Mouse (Mus musculus) embryonic facial prominence, embryonic 14.5 days (tissue): Measurements from ENCODE around the gene Med22. TPM values are rescaled to one million over a fixed set of nuclear protein-coding genes. Genes with fewer than 3 reads are reported as not detected.

Experiments used
- polyA plus RNA-seq: library from polyadenylated mRNA; unstranded; fragments of >200 nt; fragmentation: Nextera tagmentation; extraction: Ambion mirVana; gene quantifications from 2 replicates; pipeline ENCODE4 v1.2.1, GENCODE M21; 2014

The Med22 gene
- polyA plus RNA-seq, 1 experiment from 2014 or later = 30.6 TPM

Other genes with a start within 250 kb of the Med22 start
- not detected in 2 replicates for gene Lcn4, start 239.4 kb downstream of the Med22 start, polyA plus RNA-seq
- gene Abo, start 45.7 kb downstream of the Med22 start, polyA plus RNA-seq = not detected in 2 replicates
- 14.4 and 15.4 TPM in 2 replicates for gene Surf6, start 7.8 kb downstream of the Med22 start, polyA plus RNA-seq
- 667 and 701 TPM in 2 replicates for gene Rpl7a, start 87 bp upstream of the Med22 start, polyA plus RNA-seq
- gene Surf2, start 5.7 kb upstream of the Med22 start, polyA plus RNA-seq = 31.2 and 34.3 TPM in 2 replicates
- gene Surf1, start 5.9 kb upstream of the Med22 start, polyA plus RNA-seq = 42.9 and 50.8 TPM in 2 replicates
- gene Surf4, start 23.3 kb upstream of the Med22 start, polyA plus RNA-seq = 272 and 273 TPM in 2 replicates
- gene Stkld1, start 23.4 kb upstream of the Med22 start, polyA plus RNA-seq = 0.07 and 0.16 TPM in 2 replicates
- gene Rexo4, start 53.7 kb upstream of the Med22 start, polyA plus RNA-seq = 39.5 and 40.8 TPM in 2 replicates
- not detected in 2 replicates for gene Adamts13, start 62.7 kb upstream of the Med22 start, polyA plus RNA-seq
- gene Cacfd1, start 99.2 kb upstream of the Med22 start, polyA plus RNA-seq = 57.6 and 65.0 TPM in 2 replicates
- gene Slc2a6, start 117.3 kb upstream of the Med22 start, polyA plus RNA-seq = 0.63 and 1.4 TPM in 2 replicates
- gene Mymk, start 161.5 kb upstream of the Med22 start, polyA plus RNA-seq = 90.3 and 111 TPM in 2 replicates
- gene Adamtsl2, start 168.7 kb upstream of the Med22 start, polyA plus RNA-seq = 4.6 and 8.0 TPM in 2 replicates
- gene Fam163b, start 231.8 kb upstream of the Med22 start, polyA plus RNA-seq = 0.31 and 0.35 TPM in 2 replicates